Mouse (Mus musculus) large intestine, adult 2 months (tissue): ENCODE data around the gene Dedd2. TPM values are rescaled to one million over a fixed set of nuclear protein-coding genes. Genes with fewer than 3 reads are reported as not detected.

Experiments used
- DNase-seq: peaks from one replicate; pipeline ENCODE4 v3.0.0-alpha.2; 2012; ENCODE audit warnings: low read depth, low spot score
- WGBS: fragments of 180-500 bp; shearing (Covaris S2); methylation state at CpG from one replicate; pipeline ENCODE4 v1.1.7; 2018; 5-methylcytosine and 5-hydroxymethylcytosine counted together
- polyA plus RNA-seq: library from polyadenylated mRNA; depleted of rRNA; stranded (reverse); fragments of >200 nt; gene quantifications from 2 replicates; pipeline ENCODE4 v1.2.3, GENCODE M21; 2012

Dedd2 gene
- polyA plus RNA-seq, 1 experiment: 52.6 TPM

GRCm38 (mm10) chr7:25247498-25247897 is 27.1 kb upstream of the Dedd2 start:
- WGBS: 21% methylated on average over 3 of the region's 3 CpGs
- DNase-seq: no peak

GRCm38 (mm10) chr7:25246759-25247137 is 26.3 kb upstream of the Dedd2 start:
- WGBS: 22% methylated on average over 4 of the region's 4 CpGs

DNA sequence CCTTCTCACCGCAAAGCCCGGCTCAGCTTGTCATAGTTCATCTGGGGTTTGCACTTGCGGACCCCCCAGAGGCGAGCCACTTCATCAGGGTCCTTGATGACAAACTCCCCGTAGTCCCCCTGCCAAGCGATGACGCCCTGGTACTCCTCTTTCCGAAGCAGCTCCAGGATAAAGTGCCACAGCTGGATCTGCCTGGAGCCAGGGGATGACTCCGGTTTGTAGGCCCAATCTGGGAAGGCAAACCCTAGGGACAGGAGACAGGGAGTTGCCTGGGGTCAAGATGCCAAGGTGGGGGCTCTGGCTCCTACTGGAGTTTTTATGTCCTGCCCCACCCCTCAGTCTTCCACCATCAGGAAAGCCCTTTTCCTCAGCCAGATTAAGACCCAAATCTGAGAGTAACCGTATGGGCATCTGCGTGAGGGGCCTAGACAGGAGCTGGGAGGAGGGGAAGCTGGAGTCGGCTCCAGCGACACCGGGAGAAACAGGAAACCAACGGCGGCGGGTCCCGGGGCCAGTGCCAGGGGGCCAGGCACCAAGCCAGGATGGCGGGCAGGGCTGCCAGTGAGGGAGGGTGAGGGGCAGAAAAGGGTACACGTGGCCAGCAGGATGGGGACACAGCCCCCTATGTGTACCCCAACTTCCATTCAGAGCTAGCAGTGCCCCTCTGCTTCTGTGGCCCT is 25.8 kb upstream of the Dedd2 start:
- WGBS: 40% methylated on average over 20 of the region's 20 CpGs
- DNase-seq: no peak

More at GRCm38 (mm10) chr7:25246759-25247137, 26.3 kb upstream of the Dedd2 start:
- DNase-seq: no peak

GRCm38 (mm10) chr7:25244562-25245369 is 24.4 kb upstream of the Dedd2 start:
- no peak for DNase-seq
- WGBS: 89% methylated on average over 30 of the region's 30 CpGs

DNA sequence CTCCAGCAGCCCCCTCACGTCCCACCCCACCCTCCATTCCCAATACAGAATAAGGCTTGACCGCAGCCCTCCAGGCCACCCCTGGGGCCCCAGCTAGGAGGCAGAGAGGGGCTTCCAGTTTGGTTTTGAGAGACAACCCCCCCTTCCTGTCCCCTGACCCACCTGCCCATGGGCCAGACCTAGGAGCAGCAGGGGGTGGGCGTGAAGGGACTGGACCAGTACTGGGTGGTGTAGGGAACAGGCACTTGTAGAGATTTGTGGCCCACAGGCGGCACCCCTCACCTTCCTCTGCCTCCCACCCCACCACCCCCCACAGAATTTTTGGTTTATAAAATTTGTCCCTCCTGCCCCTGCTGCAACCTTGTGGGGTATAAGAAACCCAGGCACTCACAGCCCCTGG is 22.9 kb upstream of the Dedd2 start:
- 80% methylated on average over 4 of the region's 4 CpGs for WGBS
- no peak for DNase-seq

DNA sequence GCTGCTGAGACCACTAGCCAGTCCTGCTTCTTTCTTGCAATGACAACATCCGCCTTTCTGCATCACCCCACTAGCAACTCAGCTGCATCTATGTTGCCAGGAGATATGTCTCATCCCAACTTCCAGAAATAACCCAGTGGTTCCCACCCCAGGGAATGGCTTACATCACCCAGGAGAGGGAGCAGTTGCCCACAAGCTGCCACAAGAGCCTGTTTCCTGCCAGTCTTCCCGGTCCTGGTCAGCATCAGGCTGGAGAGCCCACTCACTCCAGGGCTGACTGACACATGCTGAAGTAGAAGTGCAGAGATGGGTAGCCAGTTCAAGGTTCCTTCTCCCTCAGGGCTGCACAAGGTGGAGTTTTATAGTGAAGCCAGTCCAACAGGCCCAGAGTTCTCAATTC is 20.6 kb upstream of the Dedd2 start:
- WGBS: 36% methylated on average over 2 of the region's 2 CpGs
- DNase-seq: no peak

GRCm38 (mm10) chr7:25240631-25241030 is 20.2 kb upstream of the Dedd2 start:
- DNase-seq: no peak
- WGBS: 75% methylated on average over 7 of the region's 7 CpGs

DNA sequence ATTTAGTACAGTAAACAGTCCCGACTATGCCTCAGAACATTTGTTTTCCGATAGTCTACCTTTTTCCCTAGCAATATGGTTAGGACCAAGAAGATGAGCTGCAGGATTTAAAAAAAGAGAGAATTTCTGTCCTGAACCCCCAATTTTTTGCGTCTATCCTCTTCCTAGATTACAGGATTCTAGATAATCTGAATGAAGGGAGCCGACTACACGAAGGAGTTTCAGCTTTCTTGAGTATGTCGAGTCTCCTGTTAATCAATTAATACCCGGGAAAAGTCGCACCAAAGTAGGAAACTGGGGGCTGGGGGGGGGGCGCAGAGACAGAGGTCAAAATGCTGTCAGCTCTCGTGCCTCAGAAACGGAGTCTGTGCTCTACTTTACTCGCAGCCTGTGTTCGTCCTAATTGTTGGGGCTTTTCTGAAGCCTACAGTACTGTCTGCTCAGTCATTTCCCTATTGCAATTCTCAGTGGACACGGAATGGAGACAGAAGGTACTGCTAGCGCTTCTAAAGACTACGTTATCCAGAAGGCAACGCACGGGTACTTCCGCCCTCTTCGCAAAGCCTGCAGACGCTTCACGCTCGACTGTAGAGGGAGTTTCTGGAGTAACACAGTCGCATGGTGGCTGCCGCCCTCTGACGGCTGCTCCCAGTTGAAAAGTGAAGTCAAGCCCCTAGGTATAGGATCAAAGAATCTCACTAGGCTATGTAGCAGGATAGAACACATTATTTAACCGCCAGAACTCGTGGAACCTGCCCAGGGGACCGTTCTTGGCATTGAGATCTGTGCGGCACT is 18.6 kb upstream of the Dedd2 start:
- WGBS: 1% methylated on average over 30 of the region's 30 CpGs
- peak; percentile 75 for DNase-seq

GRCm38 (mm10) chr7:25238015-25238706 is 17.7 kb upstream of the Dedd2 start:
- WGBS: under 1% methylated on average over 23 of the region's 23 CpGs
- DNase-seq: peak; percentile 98

- under 1% methylated on average over 74 of the region's 76 CpGs for WGBS
- DNase-seq: no peak
Measured at GRCm38 (mm10) chr7:25237249-25238014, 17.0 kb upstream of the Dedd2 start, which contains the start of gene Gsk3a. Gene Gsk3a (minus strand): TSS chr7:25237851.

- no peak for DNase-seq
- WGBS: 90% methylated on average over 5 of the region's 5 CpGs
Measured at GRCm38 (mm10) chr7:25235526-25235925, 15.1 kb upstream of the Dedd2 start.

- DNase-seq: no peak
- 83% methylated on average over 2 of the region's 2 CpGs for WGBS
Measured at GRCm38 (mm10) chr7:25233061-25233460, 12.6 kb upstream of the Dedd2 start.

GRCm38 (mm10) chr7:25232101-25232648 is 11.8 kb upstream of the Dedd2 start:
- WGBS: 58% methylated on average over 5 of the region's 5 CpGs

DNA sequence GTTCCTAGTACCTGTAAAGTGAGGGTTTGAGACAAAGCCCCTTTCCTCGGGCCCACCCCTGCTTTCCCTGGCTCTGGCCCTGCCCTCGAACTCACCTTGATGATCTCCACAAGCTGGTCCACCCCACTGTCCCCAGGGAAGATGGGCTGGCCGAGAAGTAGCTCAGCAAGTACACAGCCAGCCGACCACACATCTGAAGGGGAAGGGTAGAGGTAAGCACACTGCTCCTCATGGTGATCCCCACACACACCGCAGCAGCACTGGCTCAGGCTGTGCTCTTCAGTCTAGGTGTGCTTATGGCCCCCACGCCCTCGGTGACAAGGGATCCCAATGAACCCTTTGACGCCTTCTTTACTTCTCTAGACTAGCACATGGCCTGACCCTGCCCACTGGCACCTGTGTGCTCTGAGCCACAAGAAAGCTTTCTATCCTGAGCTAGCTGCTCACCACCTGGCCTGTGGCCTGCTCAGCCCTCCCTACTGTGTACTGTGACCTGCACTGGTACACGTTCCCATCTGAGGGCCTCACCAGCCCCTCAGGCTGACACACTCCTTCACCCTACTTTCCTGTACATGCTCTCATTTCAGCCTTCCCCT is 10.4 kb upstream of the Dedd2 start:
- no peak for DNase-seq
- whole genome bisulfite sequencing: 75% methylated on average over 9 of the region's 9 CpGs

More at GRCm38 (mm10) chr7:25232101-25232648, 11.8 kb upstream of the Dedd2 start:
- DNase-seq: no peak

DNA sequence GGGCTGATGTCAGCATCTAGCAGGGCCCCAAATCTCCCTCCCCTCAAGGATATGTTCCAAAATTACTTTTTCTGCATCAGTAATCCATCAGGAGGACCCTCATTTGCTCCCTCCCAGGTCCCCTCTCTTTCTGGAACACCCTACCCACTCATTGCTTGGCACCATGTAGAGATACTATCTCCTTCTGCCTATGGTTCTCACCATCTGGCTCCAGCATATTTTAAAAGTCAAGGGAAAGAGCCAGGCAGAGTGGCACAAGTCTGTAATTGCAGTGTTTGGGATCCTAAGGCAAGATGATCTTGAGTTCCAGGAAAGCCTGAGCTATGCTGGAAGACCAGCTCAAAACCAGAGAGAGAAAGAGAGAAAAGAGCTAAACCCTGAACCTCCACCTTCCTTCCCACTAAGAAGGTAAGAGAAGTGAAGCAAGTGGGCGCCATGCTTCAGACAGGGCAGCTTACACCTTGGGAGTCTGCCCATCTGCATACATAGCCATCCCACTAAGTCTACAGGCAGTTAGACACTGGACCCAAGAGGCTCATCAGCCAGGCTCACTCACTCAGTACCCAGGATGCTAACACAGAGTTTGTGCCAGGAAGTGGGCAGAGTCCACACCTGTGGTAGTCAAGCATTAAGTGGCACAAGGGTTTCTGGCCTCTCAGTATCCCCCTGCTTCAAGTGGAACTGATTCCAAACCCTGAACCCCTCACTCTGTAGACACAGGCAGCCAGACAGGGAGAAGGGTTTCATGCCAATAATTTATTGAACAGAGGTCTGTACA is 7.3 kb upstream of the Dedd2 start:
- no peak for DNase-seq
- 79% methylated on average over 1 of the region's 1 CpGs for WGBS

DNA sequence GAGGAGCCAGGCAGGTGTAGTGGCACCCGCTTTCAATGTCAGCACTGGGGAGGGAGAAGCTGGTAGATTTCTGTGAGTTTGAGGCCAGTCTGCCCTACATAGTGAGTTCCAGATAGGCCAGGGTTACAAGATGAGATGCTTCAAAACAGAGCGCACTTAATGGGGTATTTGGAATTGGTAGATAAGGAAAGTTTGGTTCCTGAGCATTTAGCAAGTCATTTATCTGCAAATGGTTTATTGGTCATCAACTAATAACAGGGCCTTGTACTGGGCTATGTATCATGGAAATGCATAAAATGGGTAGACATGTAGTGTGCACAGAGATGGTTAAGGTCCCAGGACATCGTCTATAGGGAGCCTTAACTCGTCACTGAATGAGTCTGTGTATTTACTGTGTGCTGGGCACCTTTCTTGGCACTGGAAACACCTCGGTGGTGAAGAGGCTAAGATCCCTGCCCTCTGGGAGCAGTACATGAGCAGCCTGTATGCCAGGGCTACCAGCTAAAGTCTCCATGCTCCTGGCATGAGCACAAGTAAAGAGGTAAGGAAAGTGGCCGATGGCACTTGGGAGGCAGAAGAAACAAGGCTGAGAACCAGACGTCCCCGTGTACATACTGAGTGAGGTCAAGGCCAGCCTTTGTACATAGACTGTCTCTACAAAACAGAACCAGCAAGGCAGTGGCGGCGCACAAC is 2.0 kb upstream of the Dedd2 start:
- no peak for DNase-seq
- 59% methylated on average over 10 of the region's 10 CpGs for WGBS
